ENCODE assay signal across 16 mouse cellular contexts in the genomic region with DNA sequence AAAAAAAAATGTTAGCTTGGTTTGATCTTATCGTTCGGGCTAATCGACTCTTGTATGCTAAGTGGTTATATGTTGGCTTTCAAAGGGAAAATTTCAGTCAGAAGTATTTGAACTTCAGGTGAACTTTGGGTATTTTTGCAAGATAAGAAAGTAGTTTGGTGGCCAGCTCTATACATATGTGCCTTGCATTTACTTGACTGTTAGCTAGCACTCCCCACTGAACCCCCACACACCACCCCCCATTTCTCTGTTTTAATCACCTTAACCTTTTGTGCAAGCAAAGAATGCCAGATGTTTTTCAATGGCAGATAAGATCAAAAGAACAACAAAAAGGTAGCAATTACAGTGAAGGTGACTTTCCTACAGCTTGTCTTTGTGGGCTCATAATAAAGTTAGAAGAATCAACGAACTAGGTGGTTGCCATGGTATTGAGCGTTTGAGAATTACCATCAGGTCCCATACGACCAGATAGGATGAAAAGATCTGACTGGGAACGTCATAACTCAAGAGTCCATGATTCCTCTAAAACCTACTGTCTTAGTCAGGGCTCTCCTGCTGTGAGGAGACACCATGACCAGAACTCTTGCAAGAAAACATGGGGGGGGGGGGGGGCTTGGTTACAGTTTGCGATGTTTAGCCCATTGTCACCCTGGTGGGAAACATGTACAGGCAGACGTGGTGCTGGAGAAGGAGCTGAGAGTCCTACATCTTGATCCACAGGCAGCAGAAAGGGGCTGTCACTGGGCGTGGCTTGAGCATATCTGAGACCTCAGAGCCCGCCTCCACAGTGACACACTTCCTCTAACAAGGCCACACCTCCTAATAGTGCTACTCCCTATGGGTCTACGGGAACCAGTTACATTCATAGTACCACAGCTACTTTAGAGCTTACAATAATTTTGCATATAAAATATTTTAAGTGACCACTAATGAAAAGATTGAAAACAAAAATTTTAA.
DNase-seq lines count a peak whose midpoint lies in the region; ATAC-seq and TF ChIP-seq lines count a peak whose summit lies in the region.
"Had no signal": no experiment of that assay in that cellular context is flagged by ENCODE, and none has a peak within 500 bp of the region (broad histone marks: within the 10 kb centered on the region; RNA-seq: fewer than 3 reads in every experiment).

No protein-coding gene starts in this region.

- H3K27me3 ChIP-seq in kidney, postnatal 0 days (ENCODE audit: insufficient read depth, low read length) = no peaks in the 10 kb centered on the region
- H3K27me3 ChIP-seq: CH12.LX; embryonic facial prominence, embryonic 12.5 days; forebrain, embryonic 12.5 days had no signal

- H3K4me3 ChIP-seq in kidney, postnatal 0 days (replicated peaks; ENCODE audit: low read depth, low read length) = no peak overlapping the region
- H3K4me3 ChIP-seq: embryonic facial prominence, embryonic 12.5 days; forebrain, embryonic 12.5 days had no signal

- no peak for TF ChIP-seq CTCF in kidney, postnatal 0 days (IDR thresholded peaks at IDR 0.05; ENCODE audit: low read depth)

- DNase-seq in kidney, postnatal 0 days (ENCODE audit: low spot score) = no peak
- DNase-seq in kidney, adult 11 months = no peak
- DNase-seq in ES-CJ7 (ENCODE audit: low read depth, low spot score) = peak; percentile 74
- peak; percentile 58 for DNase-seq in lung, postnatal 36 days
- DNase-seq in Muller cell, postnatal 12 days (ENCODE audit: inconsistent ontology term) = no peak
- DNase-seq in gastrocnemius, adult 18-20 months (ENCODE audit: low spot score) = no peak
- DNase-seq in cerebellum, postnatal 14 days = no peak
- DNase-seq: cerebellum, postnatal 10 days; gastrocnemius, postnatal 36 days; heart, postnatal 10 days; thymus, postnatal 36 days had no signal

- peak; percentile 70; the same call in 1 of the 2 replicates for ATAC-seq in kidney, postnatal 0 days (replicated peaks; ENCODE audit: low FRiP score, low read depth)
- ATAC-seq in inflammation-experienced regulatory T-cells, adult 6 months = peak; percentile 66
- ATAC-seq: hindbrain, postnatal 0 days had no signal

- WGBS in kidney, postnatal 0 days = 72% methylated on average over 12 of the region's 12 CpGs

- no peaks in the 10 kb centered on the region for H3K9me3 ChIP-seq in kidney, postnatal 0 days (replicated peaks; ENCODE audit: low read length)
- H3K9me3 ChIP-seq: embryonic facial prominence, embryonic 12.5 days; forebrain, embryonic 12.5 days had no signal

- H3K4me2 ChIP-seq in kidney, postnatal 0 days (ENCODE audit: low read length) = no peak overlapping the region
- H3K4me2 ChIP-seq: embryonic facial prominence, embryonic 12.5 days; forebrain, embryonic 12.5 days had no signal

- H3K9ac ChIP-seq in kidney, postnatal 0 days (ENCODE audit: low read depth, low read length) = no peak overlapping the region
- H3K9ac ChIP-seq: embryonic facial prominence, embryonic 12.5 days; forebrain, embryonic 12.5 days had no signal

- H3K27ac ChIP-seq in kidney, postnatal 0 days = no peak overlapping the region
- H3K27ac ChIP-seq: embryonic facial prominence, embryonic 12.5 days; forebrain, embryonic 12.5 days; hindbrain, postnatal 0 days had no signal

- H3K4me1 ChIP-seq in kidney, postnatal 0 days (replicated peaks; ENCODE audit: insufficient read depth, low read length) = peaks cover 10% of the 10 kb centered on the region
- H3K4me1 ChIP-seq: forebrain, embryonic 12.5 days had no signal

- H3K36me3 ChIP-seq in kidney, postnatal 0 days (ENCODE audit: insufficient read depth, low read length) = 0 out of 2 replicates have a peak, but pooled peaks cover 8% of the 10 kb centered on the region
- H3K36me3 ChIP-seq: embryonic facial prominence, embryonic 12.5 days; forebrain, embryonic 12.5 days had no signal

Comparison
In these comparisons a context has a peak if more than half of its experiments do, and no peak if none do; other contexts are left out.
1. DNase-seq: peak in ES-CJ7 (single experiment) and lung, postnatal 36 days (single experiment); none in kidney, postnatal 0 days (single experiment), kidney, adult 11 months (single experiment), Muller cell, postnatal 12 days (single experiment), gastrocnemius, adult 18-20 months (single experiment) and cerebellum, postnatal 14 days (0 of 2).